Mouse (Mus musculus) cerebellum, adult 11 months (tissue): ENCODE results near the gene Gpr87.

ENCODE experiments used
- DNase-seq: peaks from one replicate; pipeline ENCODE4 v3.0.0; 2022

Gpr87 gene

GRCm38 (mm10) chr3:59135911-59136653, 58.8 kb downstream of the Gpr87 start:
- DNase-seq: no peak

GRCm38 (mm10) chr3:59133189-59133588, 61.7 kb downstream of the Gpr87 start:
- DNase-seq: no peak

GRCm38 (mm10) chr3:59131966-59132365, 62.9 kb downstream of the Gpr87 start:
- DNase-seq: no peak

- no peak for DNase-seq
Observed at GRCm38 (mm10) chr3:59131081-59131480, 63.8 kb downstream of the Gpr87 start.

GRCm38 (mm10) chr3:59130431-59130830, 64.5 kb downstream of the Gpr87 start:
- DNase-seq: no peak

GRCm38 (mm10) chr3:59129547-59129946, 65.4 kb downstream of the Gpr87 start:
- no peak for DNase-seq
